Mouse (Mus musculus) bone marrow macrophage, adult 2 months (primary cell): Measurements from ENCODE around the gene Faap24.

Experiments
- CTCF ChIP-seq: IDR thresholded peaks from 2 replicates; pipeline ENCODE4 v1.5.1; 2012; ENCODE audit warnings: low read depth, mild to moderate bottlenecking, low read length, moderate library complexity
- POLR2A ChIP-seq: IDR thresholded peaks from 2 replicates; pipeline ENCODE4 v1.6.1; 2012; ENCODE audit warnings: mild to moderate bottlenecking, low read depth, low read length, borderline replicate concordance

- TF ChIP-seq CTCF (no peak), POLR2A (no peak)
Observed at GRCm38 (mm10) chr7:35351155-35351554, 45.5 kb downstream of the Faap24 start.
